Comparison of ENCODE assay signal across 12 mouse cellular contexts in the genomic region with DNA sequence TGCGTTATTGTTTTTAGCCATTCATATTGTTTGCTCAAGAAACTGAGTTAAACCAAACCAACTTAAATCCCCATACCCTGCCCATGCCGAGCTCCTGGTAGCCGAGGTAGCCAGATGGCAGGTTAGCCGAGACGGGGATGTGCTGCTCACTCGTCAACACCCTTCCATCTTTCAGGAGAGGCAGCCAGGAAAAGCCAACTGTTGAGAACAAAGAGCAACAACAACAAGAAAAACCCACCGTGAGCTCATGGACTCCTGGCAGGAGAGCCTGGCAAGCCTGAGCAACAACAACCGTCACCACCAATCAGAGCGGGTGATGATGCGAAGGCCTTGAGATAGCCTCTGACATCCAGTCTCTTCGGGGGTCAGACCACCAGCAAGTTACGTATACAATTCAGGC.
"Had no signal": no experiment of that assay in that cellular context is flagged by ENCODE, and none has a peak within 500 bp of the region (broad histone marks: within the 10 kb centered on the region; RNA-seq: fewer than 3 reads in every experiment).

No protein-coding gene starts in this region.

- H3K36me3 ChIP-seq: liver, embryonic 15.5 days had no signal

- H3K4me1 ChIP-seq: liver, embryonic 15.5 days; neural tube, embryonic 15.5 days had no signal

- H3K27ac ChIP-seq: kidney, postnatal 0 days; liver, embryonic 15.5 days; neural tube, embryonic 15.5 days had no signal

- H3K27me3 ChIP-seq: liver, embryonic 15.5 days; neural tube, embryonic 15.5 days had no signal

- H3K4me3 ChIP-seq: liver, embryonic 15.5 days; myocyte; neural tube, embryonic 15.5 days had no signal

- DNase-seq: kidney, postnatal 36 days; left cerebral cortex, postnatal 4 days; lung, adult 2 months; lung, postnatal 36 days; midbrain, embryonic 14.5 days; right cerebral cortex, adult 18-20 months; right cerebral cortex, postnatal 25 days; thymus, postnatal 36 days had no signal
